Mouse (Mus musculus) testis, adult 2 months (tissue): Measurements from ENCODE around the gene Zfp113. TPM values are rescaled to one million over a fixed set of nuclear protein-coding genes. Genes with fewer than 3 reads are reported as not detected.
"Not testable (repeated sequence)": the region's sequence is repeated elsewhere in the genome, so short reads cannot be mapped to it uniquely, and the experiment has no call there.

Source experiments
- H3K27ac ChIP-seq: fragments of 200-500 bp; 2 replicates; pipeline ENCODE4 v1.5.1; 2012; ENCODE audit warnings: low read depth, low read length; ENCODE audit not compliant: control insufficient read depth, insufficient read depth
- H3K27me3 ChIP-seq: fragments of 200-500 bp; 2 replicates; pipeline ENCODE4 v1.6.1; 2012; ENCODE audit warnings: mild to moderate bottlenecking, low read length, moderate library complexity; ENCODE audit not compliant: control insufficient read depth, insufficient read depth
- H3K36me3 ChIP-seq: fragments of 200-500 bp; 2 replicates; pipeline ENCODE4 v1.6.1; 2012; ENCODE audit warnings: mild to moderate bottlenecking, low read length; ENCODE audit not compliant: control insufficient read depth, insufficient read depth
- H3K4me1 ChIP-seq: fragments of 200-500 bp; 2 replicates; pipeline ENCODE4 v1.6.1; 2012; ENCODE audit warnings: low read length; ENCODE audit not compliant: control insufficient read depth, insufficient read depth
- H3K4me3 ChIP-seq: fragments of 200-500 bp; 2 replicates; pipeline ENCODE4 v1.5.1; 2012; ENCODE audit warnings: low read depth, mild to moderate bottlenecking, low read length, moderate library complexity, mixed read lengths; ENCODE audit not compliant: control insufficient read depth
- CTCF ChIP-seq: fragments of 200-500 bp; IDR thresholded peaks from 2 replicates; pipeline ENCODE4 v1.5.1; 2012; ENCODE audit warnings: low read depth, mild to moderate bottlenecking, inconsistent platforms, low read length, moderate library complexity; ENCODE audit not compliant: control insufficient read depth, insufficient read depth, insufficient replicate concordance
- POLR2A ChIP-seq: fragments of 200-500 bp; IDR thresholded peaks from 2 replicates; pipeline ENCODE4 v1.6.1; 2012; ENCODE audit warnings: low read depth, mild to moderate bottlenecking, inconsistent platforms, low read length, moderate library complexity; ENCODE audit not compliant: control insufficient read depth
- polyA plus RNA-seq: library from polyadenylated mRNA; depleted of rRNA; stranded (reverse); fragments of >200 nt; gene quantifications from 2 replicates; pipeline ENCODE4 v1.2.3, GENCODE M21; 2012

The Zfp113 gene
- polyA plus RNA-seq, 1 experiment = 2.2 TPM

- Histone ChIP-seq H3K27me3 (no peaks in the 10 kb centered on the region), H3K27ac (no peak overlapping the region), H3K36me3 (peaks cover 2% of the 10 kb centered on the region; the same call in 1 of the 2 replicates), H3K4me3 (no peak overlapping the region), H3K4me1 (no peaks in the 10 kb centered on the region)
- TF ChIP-seq POLR2A = no peak
- no peak for TF ChIP-seq CTCF
These were observed 23.0 kb downstream of the Zfp113 start for GRCm38 (mm10) chr5:138132425-138133064.

- Histone ChIP-seq H3K36me3 (no peaks in the 10 kb centered on the region), H3K27me3 (no peaks in the 10 kb centered on the region), H3K27ac (no peak overlapping the region), H3K4me3 (peak overlapping the region; percentile 100; the same call in 1 of the 2 replicates), H3K4me1 (no peaks in the 10 kb centered on the region; the same call in 1 of the 2 replicates)
- TF ChIP-seq CTCF (no peak), POLR2A (no peak)
These were observed 37.5 kb downstream of the Zfp113 start for GRCm38 (mm10) chr5:138118041-138118440.

DNA sequence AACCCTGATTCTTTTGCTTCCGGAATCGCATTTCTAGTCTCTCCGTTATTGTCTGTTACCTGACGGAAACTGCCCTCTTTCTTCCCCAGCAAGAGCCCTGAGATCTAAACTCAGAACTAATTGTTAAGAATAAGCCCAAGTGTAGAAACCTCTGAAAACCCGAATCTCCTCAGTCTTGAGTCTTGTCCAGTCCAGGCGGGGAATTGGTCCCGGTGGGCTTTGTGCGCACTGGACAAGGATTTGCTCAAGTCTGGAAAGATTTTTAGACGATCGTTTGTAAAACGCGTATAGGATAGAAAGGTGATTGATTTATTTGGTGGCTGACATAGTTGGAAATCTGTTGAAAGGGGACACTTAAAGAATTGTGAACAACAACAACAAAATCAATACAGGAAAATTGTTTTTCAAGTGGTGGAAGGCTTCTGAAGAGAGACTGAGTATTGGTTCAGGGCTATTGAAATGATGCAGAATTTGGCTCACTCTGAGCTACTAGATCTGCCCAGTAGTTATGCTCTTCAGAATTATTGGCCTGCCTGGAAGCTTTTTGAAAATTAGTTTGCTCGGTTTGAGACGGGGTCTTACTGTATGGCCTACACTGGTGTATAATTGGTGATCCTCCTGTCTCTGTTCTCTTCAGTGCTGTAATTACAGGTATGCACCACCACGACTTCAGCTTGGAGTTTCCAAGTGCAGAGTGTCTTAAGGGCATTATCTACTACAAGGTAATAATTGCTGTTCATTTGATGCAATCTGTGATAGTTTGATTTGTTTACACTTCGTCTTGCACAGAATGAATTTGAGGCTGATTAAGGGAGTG lies 38.1 kb downstream of the Zfp113 start:
- Histone ChIP-seq H3K4me1 (no peaks in the 10 kb centered on the region; the same call in 1 of the 2 replicates), H3K27me3 (no peaks in the 10 kb centered on the region), H3K4me3 (peak overlapping the region; percentile 100), H3K27ac (peak overlapping the region; percentile 95), H3K36me3 (no peaks in the 10 kb centered on the region)
- TF ChIP-seq POLR2A (no peak), CTCF (no peak)

GRCm38 (mm10) chr5:138116255-138117198 lies 39.0 kb downstream of the Zfp113 start, which contains the start of gene Zscan21:
Zscan21 (plus strand) TSS chr5:138116903.
- TF ChIP-seq CTCF (no peak), POLR2A (peak; percentile 99)
- no peaks in the 10 kb centered on the region for H3K36me3 ChIP-seq
- H3K4me3 ChIP-seq = peak within 1 kb of the TSS; percentile 100
- H3K27me3 ChIP-seq = no peaks in the 10 kb centered on the region
- peak within 1 kb of the TSS; percentile 95 for H3K27ac ChIP-seq
- no peaks in the 10 kb centered on the region; the same call in 1 of the 2 replicates for H3K4me1 ChIP-seq

DNA sequence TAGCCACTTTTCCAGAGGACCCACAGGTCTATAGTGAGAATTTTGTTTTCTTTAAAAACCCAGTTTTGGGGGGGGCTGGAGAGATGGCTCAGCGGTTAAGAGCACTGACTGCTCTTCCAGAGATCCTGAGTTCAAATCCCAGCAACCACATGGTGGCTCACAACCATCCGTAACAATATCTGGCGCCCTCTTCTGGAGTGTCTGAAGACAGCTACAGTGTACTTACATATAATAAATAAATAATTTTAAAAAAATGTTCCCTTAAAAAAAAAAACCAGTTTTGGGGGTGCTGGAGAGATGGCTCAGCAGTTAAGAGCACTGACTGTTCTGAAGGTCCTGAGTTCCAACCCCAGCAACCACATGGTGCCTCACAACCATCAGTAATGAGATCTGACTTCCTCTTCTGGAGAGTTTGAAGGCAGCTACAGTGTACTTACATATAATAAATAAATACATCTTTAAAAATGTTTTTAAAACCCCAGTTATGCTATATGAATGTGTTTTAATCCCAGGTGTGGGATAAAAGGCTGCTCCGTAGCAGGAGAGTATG lies 45.6 kb downstream of the Zfp113 start:
- H3K4me1 ChIP-seq, H3K4me3 ChIP-seq, H3K36me3 ChIP-seq, H3K27ac ChIP-seq, H3K27me3 ChIP-seq: not testable (repeated sequence)

DNA sequence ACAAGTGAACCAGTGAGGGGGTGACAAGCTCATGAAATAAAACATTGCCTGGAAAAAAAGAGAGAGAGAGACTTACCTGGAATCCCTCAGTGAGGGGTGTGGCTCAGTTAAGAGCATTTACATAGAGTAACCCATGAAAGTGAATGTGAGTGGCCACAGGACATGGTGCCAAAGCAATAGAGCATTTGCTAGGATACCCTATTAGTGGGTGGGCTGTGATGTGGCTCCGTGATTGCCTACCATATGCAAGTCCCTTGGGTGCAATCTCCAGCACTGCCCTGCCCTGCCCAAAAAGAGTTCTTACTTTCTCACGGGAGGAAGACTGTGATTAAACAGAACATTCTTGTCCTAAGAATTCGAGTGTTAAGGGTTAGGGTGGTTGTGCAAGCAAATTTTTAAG lies 48.4 kb downstream of the Zfp113 start:
- Histone ChIP-seq H3K27ac (no peak overlapping the region), H3K27me3 (no peaks in the 10 kb centered on the region), H3K4me3 (no peak overlapping the region), H3K4me1 (no peaks in the 10 kb centered on the region), H3K36me3 (no peaks in the 10 kb centered on the region)
- TF ChIP-seq POLR2A (no peak), CTCF (no peak)
